In genomic region chr11:68086221-68086620, GRCm38 (mm10) we compare ENCODE assay signal across 14 mouse cellular contexts.
DNase-seq lines count a peak whose midpoint lies in the region; ATAC-seq and TF ChIP-seq lines count a peak whose summit lies in the region.
"Had no signal": no experiment of that assay in that cellular context is flagged by ENCODE, and none has a peak within 500 bp of the region (broad histone marks: within the 10 kb centered on the region; RNA-seq: fewer than 3 reads in every experiment).

No protein-coding gene starts in this region.

- H3K9me3 ChIP-seq in heart, embryonic 12.5 days (replicated peaks): peaks cover 3% of the 10 kb centered on the region; the same call in 1 of the 2 replicates
- H3K9me3 ChIP-seq in intestine, embryonic 15.5 days: no peaks in the 10 kb centered on the region
- H3K9me3 ChIP-seq in forebrain, postnatal 0 days (ENCODE audit: low read length): no peaks in the 10 kb centered on the region
- no peaks in the 10 kb centered on the region for H3K9me3 ChIP-seq in midbrain, embryonic 15.5 days
- H3K9me3 ChIP-seq in forebrain, embryonic 15.5 days: no peaks in the 10 kb centered on the region
- H3K9me3 ChIP-seq: embryonic facial prominence, embryonic 15.5 days had no signal

- DNase-seq in heart, adult 11 months: peak; percentile 90
- peak; percentile 64 for DNase-seq in lung, postnatal 10 days
- no peak for DNase-seq in lung, postnatal 14 days
- DNase-seq in forebrain, postnatal 0 days: no peak
- DNase-seq: adrenal gland, postnatal 25 days; right cerebral cortex, postnatal 4 days had no signal

- no peak overlapping the region for H3K27ac ChIP-seq in heart, embryonic 12.5 days (ENCODE audit: poor library complexity, severe bottlenecking)
- H3K27ac ChIP-seq in intestine, embryonic 15.5 days: peak overlapping the region; percentile 62
- H3K27ac ChIP-seq in forebrain, postnatal 0 days (ENCODE audit: low read depth, low read length): no peak overlapping the region
- no peak overlapping the region for H3K27ac ChIP-seq in midbrain, embryonic 15.5 days
- no peak overlapping the region for H3K27ac ChIP-seq in forebrain, embryonic 15.5 days (replicated peaks)
- H3K27ac ChIP-seq: embryonic facial prominence, embryonic 15.5 days; hindbrain, postnatal 0 days; limb, embryonic 12.5 days had no signal

- TF ChIP-seq CTCF in forebrain, postnatal 0 days (IDR thresholded peaks at IDR 0.05; ENCODE audit: low read depth): no peak

- H3K27me3 ChIP-seq in heart, embryonic 12.5 days (replicated peaks): no peaks in the 10 kb centered on the region
- H3K27me3 ChIP-seq in intestine, embryonic 15.5 days (replicated peaks): no peaks in the 10 kb centered on the region
- no peaks in the 10 kb centered on the region for H3K27me3 ChIP-seq in forebrain, postnatal 0 days (ENCODE audit: insufficient read depth, low read length)
- no peaks in the 10 kb centered on the region for H3K27me3 ChIP-seq in midbrain, embryonic 15.5 days (replicated peaks)
- no peaks in the 10 kb centered on the region for H3K27me3 ChIP-seq in forebrain, embryonic 15.5 days
- H3K27me3 ChIP-seq: embryonic facial prominence, embryonic 15.5 days; limb, embryonic 12.5 days had no signal

- H3K4me2 ChIP-seq in heart, embryonic 12.5 days: no peak overlapping the region
- H3K4me2 ChIP-seq in intestine, embryonic 15.5 days (replicated peaks): 0 out of 2 replicates have a peak overlapping the region, but pooled peaks have one; percentile 11
- no peak overlapping the region for H3K4me2 ChIP-seq in forebrain, postnatal 0 days (ENCODE audit: low read depth)
- no peak overlapping the region for H3K4me2 ChIP-seq in midbrain, embryonic 15.5 days
- H3K4me2 ChIP-seq in forebrain, embryonic 15.5 days (replicated peaks): no peak overlapping the region
- H3K4me2 ChIP-seq: embryonic facial prominence, embryonic 15.5 days; limb, embryonic 12.5 days had no signal

- H3K9ac ChIP-seq in heart, embryonic 12.5 days: no peak overlapping the region
- H3K9ac ChIP-seq in intestine, embryonic 15.5 days: no peak overlapping the region
- H3K9ac ChIP-seq in forebrain, postnatal 0 days: no peak overlapping the region
- H3K9ac ChIP-seq in midbrain, embryonic 15.5 days: no peak overlapping the region
- H3K9ac ChIP-seq in forebrain, embryonic 15.5 days (replicated peaks): no peak overlapping the region
- H3K9ac ChIP-seq: embryonic facial prominence, embryonic 15.5 days; limb, embryonic 12.5 days had no signal

- H3K4me1 ChIP-seq in heart, embryonic 12.5 days (replicated peaks): peaks cover 10% of the 10 kb centered on the region
- peaks cover 15% of the 10 kb centered on the region for H3K4me1 ChIP-seq in intestine, embryonic 15.5 days (replicated peaks)
- H3K4me1 ChIP-seq in forebrain, postnatal 0 days (ENCODE audit: insufficient read depth): no peaks in the 10 kb centered on the region
- no peaks in the 10 kb centered on the region for H3K4me1 ChIP-seq in midbrain, embryonic 15.5 days
- no peaks in the 10 kb centered on the region for H3K4me1 ChIP-seq in forebrain, embryonic 15.5 days

- 83% methylated on average over 9 of the region's 9 CpGs for WGBS in heart, embryonic 12.5 days
- WGBS in intestine, embryonic 15.5 days: 33% methylated on average over 9 of the region's 9 CpGs
- 75% methylated on average over 9 of the region's 9 CpGs for WGBS in forebrain, postnatal 0 days
- WGBS in midbrain, embryonic 15.5 days: 87% methylated on average over 9 of the region's 9 CpGs
- 83% methylated on average over 9 of the region's 9 CpGs for WGBS in forebrain, embryonic 15.5 days

- ATAC-seq in heart, embryonic 12.5 days (ENCODE audit: insufficient number of reproducible peaks, low FRiP score): no peak
- peak; percentile 70 for ATAC-seq in intestine, embryonic 15.5 days
- no peak for ATAC-seq in forebrain, postnatal 0 days
- no peak for ATAC-seq in midbrain, embryonic 15.5 days (replicated peaks)
- ATAC-seq in forebrain, embryonic 15.5 days (replicated peaks): no peak
- ATAC-seq: CD4-positive, CD25-positive, alpha-beta regulatory T cell, adult 4 months; hindbrain, postnatal 0 days had no signal

- H3K36me3 ChIP-seq in heart, embryonic 12.5 days: peaks cover 3% of the 10 kb centered on the region; the same call in 1 of the 2 replicates
- H3K36me3 ChIP-seq in intestine, embryonic 15.5 days: no peaks in the 10 kb centered on the region
- no peaks in the 10 kb centered on the region for H3K36me3 ChIP-seq in forebrain, postnatal 0 days (ENCODE audit: insufficient read depth)
- no peaks in the 10 kb centered on the region for H3K36me3 ChIP-seq in midbrain, embryonic 15.5 days (replicated peaks)
- no peaks in the 10 kb centered on the region for H3K36me3 ChIP-seq in forebrain, embryonic 15.5 days
- H3K36me3 ChIP-seq: embryonic facial prominence, embryonic 15.5 days had no signal

- no peak overlapping the region for H3K4me3 ChIP-seq in heart, embryonic 12.5 days
- H3K4me3 ChIP-seq in intestine, embryonic 15.5 days (replicated peaks): no peak overlapping the region
- no peak overlapping the region for H3K4me3 ChIP-seq in forebrain, postnatal 0 days (ENCODE audit: low read depth, low read length)
- no peak overlapping the region for H3K4me3 ChIP-seq in midbrain, embryonic 15.5 days
- no peak overlapping the region for H3K4me3 ChIP-seq in forebrain, embryonic 15.5 days
- H3K4me3 ChIP-seq: embryonic facial prominence, embryonic 15.5 days; limb, embryonic 12.5 days had no signal

Comparison
In these comparisons a context has a peak if more than half of its experiments do, and no peak if none do; other contexts are left out.
1. DNase-seq: peak in heart, adult 11 months (single experiment) and lung, postnatal 10 days (single experiment); none in lung, postnatal 14 days (single experiment) and forebrain, postnatal 0 days (single experiment).